Mouse (Mus musculus): ENCODE data around the gene Kcnma1. TPM values are rescaled to one million over a fixed set of nuclear protein-coding genes. Genes with fewer than 3 reads are reported as not detected.

Kcnma1 gene
- total RNA-seq, 4 experiments from 2014 or later: 151 to 190 (median 165) TPM

DNA sequence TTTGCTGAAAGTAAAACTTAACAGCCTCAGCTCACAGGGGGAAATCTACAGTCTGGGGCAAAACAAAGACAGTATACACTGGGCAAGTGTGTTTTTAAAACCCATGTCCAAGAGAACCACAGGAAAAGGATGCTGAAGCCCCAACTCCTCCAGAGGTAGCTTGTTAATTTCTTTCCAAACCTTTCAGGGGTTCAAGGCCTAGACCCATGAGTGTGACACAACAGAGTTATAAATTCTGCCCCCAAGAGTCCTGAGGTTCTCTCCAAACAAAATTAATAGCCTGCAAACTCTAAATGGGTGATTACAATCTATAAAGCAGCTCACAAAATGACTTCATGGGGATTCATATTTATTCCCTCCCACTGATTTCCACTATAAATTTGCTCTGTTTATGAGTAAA is 310.0 kb downstream of the Kcnma1 start:
- no peak for DNase-seq (ENCODE audit: low spot score in 2 of 2)

- no peak for DNase-seq (ENCODE audit: low spot score in 2 of 2)
These were observed 317.9 kb downstream of the Kcnma1 start for GRCm38 (mm10) chr14:23696341-23696740.

- no peak for DNase-seq (ENCODE audit: low spot score in 2 of 2)
These were observed 324.6 kb downstream of the Kcnma1 start for GRCm38 (mm10) chr14:23689681-23690080.

- no peak for DNase-seq (ENCODE audit: low spot score in 2 of 2)
These were observed 325.8 kb downstream of the Kcnma1 start for GRCm38 (mm10) chr14:23688513-23688912.

DNA sequence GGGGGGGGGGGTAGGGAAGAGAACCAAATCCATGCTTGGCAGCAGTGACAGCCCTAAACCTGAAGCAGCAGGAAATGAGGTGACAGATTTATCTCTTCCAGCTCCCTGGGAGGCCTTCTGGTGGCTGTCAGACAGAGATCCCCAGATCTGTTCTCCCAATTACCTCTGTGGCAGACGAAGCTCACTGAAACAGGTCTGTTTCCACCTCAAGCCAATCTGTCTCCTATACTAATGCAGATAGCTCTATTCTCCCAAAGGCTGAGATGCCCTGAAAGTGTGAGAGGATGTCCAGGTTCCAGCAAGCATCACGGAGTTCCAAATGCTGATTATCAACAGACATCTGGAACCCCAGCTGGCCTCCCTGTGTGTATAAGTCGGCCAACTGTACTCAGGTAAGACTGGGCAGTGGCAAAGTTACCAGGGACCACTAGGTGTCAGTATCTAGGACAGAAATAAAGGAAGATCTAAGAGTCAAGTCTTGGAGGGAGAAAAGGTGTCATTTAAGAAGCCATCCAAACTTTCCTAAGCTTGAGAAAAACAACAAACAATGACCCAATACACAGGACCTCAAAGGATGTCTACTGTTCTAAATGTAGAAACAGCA is 329.7 kb downstream of the Kcnma1 start:
- no peak for DNase-seq (ENCODE audit: low spot score in 2 of 2)

GRCm38 (mm10) chr14:23682758-23683157 is 331.5 kb downstream of the Kcnma1 start:
- DNase-seq (ENCODE audit: low spot score in 2 of 2): no peak

GRCm38 (mm10) chr14:23679378-23679777 is 334.9 kb downstream of the Kcnma1 start:
- DNase-seq (ENCODE audit: low spot score in 2 of 2): no peak

- DNase-seq (ENCODE audit: low spot score in 2 of 2): peak in 1 of 2 experiments; percentile 60
These were observed 347.9 kb downstream of the Kcnma1 start for GRCm38 (mm10) chr14:23666420-23666819.

GRCm38 (mm10) chr14:23651682-23652081 is 362.6 kb downstream of the Kcnma1 start:
- no peak for DNase-seq (ENCODE audit: low spot score in 2 of 2)

GRCm38 (mm10) chr14:23650126-23650525 is 364.2 kb downstream of the Kcnma1 start:
- DNase-seq (ENCODE audit: low spot score in 2 of 2): no peak

DNA sequence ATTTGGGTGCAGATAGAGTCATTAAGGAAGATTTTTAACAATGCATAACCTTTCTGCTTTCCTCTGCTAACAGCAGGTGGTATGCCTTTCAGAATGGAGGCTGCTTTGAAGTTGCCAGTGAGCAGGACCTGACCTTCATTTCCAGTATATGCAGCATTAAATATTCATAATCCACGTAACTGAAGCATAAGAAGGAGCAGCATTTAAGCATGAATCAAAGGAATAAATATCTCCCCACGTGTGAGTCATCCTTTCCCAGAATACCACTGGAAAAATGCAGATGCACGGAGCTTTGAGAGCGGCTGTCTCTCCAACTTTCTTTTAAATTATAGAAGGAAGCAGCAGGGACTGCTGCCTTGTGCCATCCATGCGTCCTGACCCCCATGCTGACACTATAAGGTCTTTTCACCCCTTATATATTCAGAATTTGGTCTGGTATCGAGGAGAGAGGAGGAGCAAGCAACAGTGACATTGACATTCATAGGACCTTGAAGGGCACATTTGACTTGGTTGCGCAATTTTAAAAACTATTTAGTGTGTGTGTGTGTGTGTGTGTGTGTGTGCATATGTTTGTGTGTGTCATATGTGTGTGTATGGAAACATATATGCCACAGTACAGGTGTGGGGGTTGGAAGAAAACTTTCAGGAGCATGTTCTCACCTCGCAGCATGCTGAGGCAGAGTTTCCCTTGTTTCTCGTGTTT is 368.8 kb downstream of the Kcnma1 start:
- no peak for DNase-seq (ENCODE audit: low spot score in 2 of 2)

- DNase-seq (ENCODE audit: low spot score in 2 of 2): no peak
These were observed 371.1 kb downstream of the Kcnma1 start for GRCm38 (mm10) chr14:23643162-23643561.

- DNase-seq (ENCODE audit: low spot score in 2 of 2): no peak
These were observed 373.6 kb downstream of the Kcnma1 start for GRCm38 (mm10) chr14:23640665-23641064.

GRCm38 (mm10) chr14:23638078-23638695 is 376.1 kb downstream of the Kcnma1 start:
- no peak for DNase-seq (ENCODE audit: low spot score in 2 of 2)

DNA sequence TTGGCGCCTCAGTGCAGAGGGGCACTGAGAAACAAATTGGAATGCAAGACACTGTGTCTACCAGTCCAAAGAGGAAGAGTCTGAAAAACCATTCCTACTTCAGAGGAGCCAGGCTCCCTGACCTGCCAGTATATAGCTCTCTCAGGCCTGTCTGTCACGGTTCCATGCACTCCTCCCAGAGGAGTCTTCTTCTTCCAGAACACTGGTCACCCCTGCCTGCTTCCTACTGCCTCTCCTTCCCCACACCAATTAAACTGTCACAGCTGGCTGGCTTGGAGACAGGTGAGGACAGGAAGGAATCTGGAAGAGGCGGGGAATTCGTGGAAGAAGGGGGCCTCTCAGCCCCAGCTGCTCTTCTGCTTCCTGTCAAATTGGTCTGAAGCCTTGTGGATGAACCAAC is 378.4 kb downstream of the Kcnma1 start:
- DNase-seq (ENCODE audit: low spot score in 2 of 2): no peak

DNA sequence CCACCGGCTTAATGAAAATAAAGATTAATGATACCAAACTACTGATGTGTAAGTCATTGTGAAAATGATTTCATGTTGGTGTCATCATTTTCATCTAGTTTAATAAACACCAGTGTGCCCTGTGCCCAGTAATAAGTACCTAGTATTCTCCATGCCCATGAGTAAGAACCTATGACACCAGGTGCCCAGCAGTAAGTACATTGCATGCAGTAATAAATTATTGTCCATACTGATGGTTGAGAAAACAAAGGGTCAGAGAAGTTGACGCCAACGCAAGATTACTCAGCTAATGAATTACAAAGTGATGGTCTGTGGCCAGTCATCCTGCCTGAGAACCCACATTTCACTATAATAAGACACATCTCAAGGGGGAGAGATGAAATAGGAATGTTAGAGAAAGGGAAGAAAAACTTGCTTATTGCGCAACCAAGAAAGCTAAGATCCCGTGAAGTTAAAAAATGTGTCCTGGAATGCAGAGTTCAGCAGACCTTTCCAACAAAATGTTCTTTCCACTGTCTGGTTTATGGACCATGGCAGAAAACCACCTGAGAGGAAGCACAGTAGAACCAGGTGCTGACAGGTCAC is 381.2 kb downstream of the Kcnma1 start:
- DNase-seq (ENCODE audit: low spot score in 2 of 2): no peak

- DNase-seq (ENCODE audit: low spot score in 2 of 2): no peak
These were observed 387.4 kb downstream of the Kcnma1 start for GRCm38 (mm10) chr14:23626925-23627324.

GRCm38 (mm10) chr14:23626114-23626513 is 388.2 kb downstream of the Kcnma1 start:
- no peak for DNase-seq (ENCODE audit: low spot score in 2 of 2)

DNA sequence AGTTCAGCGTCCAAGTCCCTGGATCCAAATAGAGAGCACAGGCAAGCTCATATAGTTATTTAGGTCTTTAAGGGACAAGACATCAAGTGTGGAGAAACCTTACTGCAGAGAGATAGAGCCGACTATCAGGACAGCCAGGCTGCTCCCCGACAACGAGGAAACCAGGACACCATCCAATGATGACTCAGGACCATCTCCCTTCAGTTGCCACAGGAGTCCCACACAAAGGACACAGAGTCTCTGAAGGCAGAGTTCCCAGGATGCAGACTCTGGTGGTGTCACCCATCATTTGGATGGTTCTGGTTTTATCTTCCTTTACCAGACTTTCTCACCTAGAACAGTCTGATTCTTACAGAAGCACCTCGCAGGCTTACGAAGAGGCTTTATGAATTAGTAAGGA is 388.9 kb downstream of the Kcnma1 start:
- DNase-seq (ENCODE audit: low spot score in 2 of 2): peak in 1 of 2 experiments; percentile 56

- no peak for DNase-seq (ENCODE audit: low spot score in 2 of 2)
These were observed 389.8 kb downstream of the Kcnma1 start for GRCm38 (mm10) chr14:23624455-23624854.

DNA sequence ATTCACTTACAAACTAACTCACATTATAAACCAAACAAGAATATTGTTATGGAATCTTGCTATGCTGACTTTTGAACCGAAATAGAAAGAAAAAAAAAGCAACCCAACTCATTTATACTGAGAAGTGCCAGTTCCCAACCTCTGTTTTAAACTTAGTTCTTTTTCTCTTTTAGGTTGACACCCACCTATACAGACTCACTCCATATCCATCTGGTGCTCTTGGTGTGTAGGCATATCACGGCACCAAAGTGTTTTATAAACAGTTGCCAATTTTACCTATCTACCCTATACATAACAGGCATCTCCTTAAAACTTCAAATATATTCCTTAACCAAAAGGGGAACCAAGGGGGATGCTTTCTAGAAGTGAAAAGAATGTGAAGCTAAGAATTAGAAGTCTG is 393.6 kb downstream of the Kcnma1 start:
- DNase-seq (ENCODE audit: low spot score in 2 of 2): no peak

- no peak for DNase-seq (ENCODE audit: low spot score in 2 of 2)
These were observed 395.3 kb downstream of the Kcnma1 start for GRCm38 (mm10) chr14:23618973-23619372.

Measured in left cerebral cortex, adult 8-10 months (tissue).